Mouse (Mus musculus) forebrain, embryonic 16.5 days (tissue): Measurements from ENCODE around the gene Dpm2. TPM values are rescaled to one million over a fixed set of nuclear protein-coding genes. Genes with fewer than 3 reads are reported as not detected.

Experiments used
- ATAC-seq: fragments of 200-750 bp; cut with Nextera tagmentation; 2 replicates; pipeline ENCODE4 v1.8.0; 2017; ENCODE audit warnings: mild to moderate bottlenecking, moderate library complexity
- H3K27ac ChIP-seq: fragments of 300-500 bp; sonication (generic); 2 replicates; pipeline ENCODE4 v1.5.1; 2014; ENCODE audit warnings: low read length, control low read depth
- H3K27me3 ChIP-seq: fragments of 300-500 bp; sonication (generic); replicated peaks from 2 replicates; pipeline ENCODE4 v1.6.1; 2014; ENCODE audit warnings: low read length; ENCODE audit not compliant: control insufficient read depth, insufficient read depth
- H3K36me3 ChIP-seq: fragments of 300-500 bp; sonication (generic); 2 replicates; pipeline ENCODE4 v1.6.1; 2014; ENCODE audit not compliant: control insufficient read depth, insufficient read depth
- H3K4me1 ChIP-seq: fragments of 300-500 bp; sonication (generic); replicated peaks from 2 replicates; pipeline ENCODE4 v1.6.1; 2014; ENCODE audit warnings: low read length; ENCODE audit not compliant: control insufficient read depth, insufficient read depth
- H3K4me2 ChIP-seq: fragments of 300-500 bp; sonication (generic); 2 replicates; pipeline ENCODE4 v1.6.1; 2014; ENCODE audit warnings: mild to moderate bottlenecking, low read length, control low read depth
- H3K4me3 ChIP-seq: fragments of 300-500 bp; sonication (generic); replicated peaks from 2 replicates; pipeline ENCODE4 v1.5.1; 2014; ENCODE audit warnings: mild to moderate bottlenecking, low read length, control low read depth
- H3K9ac ChIP-seq: fragments of 300-500 bp; sonication (generic); replicated peaks from 2 replicates; pipeline ENCODE4 v1.6.1; 2014; ENCODE audit warnings: low read depth, low read length, control low read depth
- H3K9me3 ChIP-seq: fragments of 300-500 bp; sonication (generic); 2 replicates; pipeline ENCODE4 v1.6.1; 2016; ENCODE audit warnings: low read length; ENCODE audit not compliant: control insufficient read depth
- WGBS: fragments of 180-500 bp; shearing (Covaris S2); extraction: QIAGEN DNeasy Blood & Tissue Kit; methylation state at CpG from one replicate; pipeline ENCODE4 v1.1.7; 2014; 5-methylcytosine and 5-hydroxymethylcytosine counted together
- polyA plus RNA-seq: library from polyadenylated mRNA; unstranded; fragments of >200 nt; fragmentation: Nextera tagmentation; extraction: Ambion mirVana; gene quantifications from 2 replicates; pipeline ENCODE4 v1.2.1, GENCODE M21; 2015

The Dpm2 gene
- polyA plus RNA-seq, 1 experiment from 2014 or later: 141 TPM

DNA sequence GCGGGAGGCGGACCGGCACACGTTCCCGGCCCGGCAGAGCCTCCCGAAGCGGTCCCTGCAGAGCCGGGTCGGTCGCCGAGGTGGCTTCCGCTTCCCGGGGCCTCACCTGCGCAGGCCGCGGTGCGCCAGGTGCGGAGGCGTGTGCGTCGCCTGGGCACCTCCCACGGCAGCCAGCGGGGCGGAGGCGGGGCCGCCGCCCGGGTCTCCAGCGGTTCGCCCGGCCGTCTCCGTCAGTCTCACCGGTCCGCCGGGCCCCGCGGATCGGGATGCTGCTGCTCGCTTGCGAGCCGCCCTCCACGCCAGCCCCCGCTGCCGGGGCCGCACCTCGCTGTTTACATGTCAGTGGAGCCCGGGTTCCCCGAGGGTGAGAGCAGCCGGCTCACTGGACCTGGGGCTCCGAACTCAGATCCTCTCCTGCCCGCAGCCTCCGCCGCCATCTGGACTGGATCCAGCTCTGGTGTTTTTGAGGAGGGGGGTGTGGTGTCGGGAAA, 35.1 kb upstream of the Dpm2 start:
- Histone ChIP-seq H3K36me3 (no peaks in the 10 kb centered on the region), H3K27me3 (no peaks in the 10 kb centered on the region), H3K27ac (peak overlapping the region; percentile 88), H3K4me3 (peak overlapping the region; percentile 87), H3K4me2 (peak overlapping the region; percentile 79), H3K4me1 (peaks cover 46% of the 10 kb centered on the region), H3K9me3 (no peaks in the 10 kb centered on the region), H3K9ac (peak overlapping the region; percentile 90)
- WGBS: under 1% methylated on average over 56 of the region's 56 CpGs
- no peak for ATAC-seq

- peak overlapping the region; percentile 79 for H3K4me2 ChIP-seq
Observed at GRCm38 (mm10) chr2:32536086-32536633, 34.5 kb upstream of the Dpm2 start.

DNA sequence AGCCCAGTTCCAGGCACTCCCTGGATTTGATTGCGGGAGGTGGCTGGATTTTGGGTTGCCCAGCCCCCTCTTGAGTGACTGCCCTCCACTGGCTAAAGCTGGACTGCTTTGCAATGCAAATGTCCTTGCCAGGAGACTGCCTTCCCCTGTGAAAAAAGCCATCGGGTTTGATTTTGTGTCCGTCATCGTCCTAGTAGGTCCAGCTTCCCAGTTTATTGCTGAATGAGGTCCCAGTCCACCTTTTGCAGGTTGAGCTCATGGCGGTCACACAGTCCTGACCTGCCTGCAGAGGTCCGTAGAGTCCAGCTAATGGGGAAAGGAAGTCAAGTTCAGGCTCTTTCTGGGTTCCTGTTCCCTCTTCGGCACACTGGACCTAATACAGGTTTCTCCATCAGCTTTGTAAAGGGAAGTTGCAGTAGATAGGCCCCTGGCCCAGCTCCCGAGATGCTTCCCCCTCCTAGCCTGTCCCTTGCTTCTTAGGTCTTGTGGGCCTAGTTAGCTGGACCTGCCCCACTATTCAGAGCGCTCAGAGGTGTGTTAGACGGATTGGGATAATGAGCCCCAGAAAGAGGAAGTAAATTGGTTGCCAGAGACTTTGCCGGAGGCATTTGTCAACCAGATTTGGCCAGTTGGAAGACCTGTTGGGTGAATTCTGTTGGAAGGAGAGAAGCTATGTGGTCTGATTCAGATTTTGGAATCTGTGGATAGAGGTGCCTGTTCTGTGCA, 33.9 kb upstream of the Dpm2 start:
- Histone ChIP-seq H3K9me3 (no peaks in the 10 kb centered on the region), H3K4me3 (peak overlapping the region; percentile 87), H3K36me3 (no peaks in the 10 kb centered on the region), H3K4me2 (peak overlapping the region; percentile 79), H3K27ac (no peak overlapping the region; the same call in 1 of the 2 replicates), H3K4me1 (peaks cover 46% of the 10 kb centered on the region), H3K27me3 (no peaks in the 10 kb centered on the region), H3K9ac (peak overlapping the region; percentile 90)
- WGBS: 3% methylated on average over 11 of the region's 11 CpGs
- ATAC-seq: no peak

More at GRCm38 (mm10) chr2:32536086-32536633, 34.5 kb upstream of the Dpm2 start:
- H3K27ac ChIP-seq: peak overlapping the region; percentile 88; the same call in 1 of the 2 replicates
- H3K4me1 ChIP-seq: peaks cover 46% of the 10 kb centered on the region
- H3K9ac ChIP-seq: peak overlapping the region; percentile 90
- no peak for ATAC-seq
- H3K36me3 ChIP-seq: no peaks in the 10 kb centered on the region
- no peaks in the 10 kb centered on the region for H3K27me3 ChIP-seq
- peak overlapping the region; percentile 87 for H3K4me3 ChIP-seq
- WGBS: under 1% methylated on average over 14 of the region's 14 CpGs
- H3K9me3 ChIP-seq: no peaks in the 10 kb centered on the region

- Histone ChIP-seq H3K4me1 (peaks cover 46% of the 10 kb centered on the region), H3K9ac (peak overlapping the region; percentile 90), H3K27ac (no peak overlapping the region), H3K4me2 (peak overlapping the region; percentile 79), H3K36me3 (no peaks in the 10 kb centered on the region), H3K9me3 (no peaks in the 10 kb centered on the region), H3K4me3 (peak overlapping the region; percentile 87), H3K27me3 (no peaks in the 10 kb centered on the region)
- ATAC-seq: no peak
- 15% methylated on average over 9 of the region's 9 CpGs for WGBS
Observed at GRCm38 (mm10) chr2:32537360-32537905, 33.2 kb upstream of the Dpm2 start.

DNA sequence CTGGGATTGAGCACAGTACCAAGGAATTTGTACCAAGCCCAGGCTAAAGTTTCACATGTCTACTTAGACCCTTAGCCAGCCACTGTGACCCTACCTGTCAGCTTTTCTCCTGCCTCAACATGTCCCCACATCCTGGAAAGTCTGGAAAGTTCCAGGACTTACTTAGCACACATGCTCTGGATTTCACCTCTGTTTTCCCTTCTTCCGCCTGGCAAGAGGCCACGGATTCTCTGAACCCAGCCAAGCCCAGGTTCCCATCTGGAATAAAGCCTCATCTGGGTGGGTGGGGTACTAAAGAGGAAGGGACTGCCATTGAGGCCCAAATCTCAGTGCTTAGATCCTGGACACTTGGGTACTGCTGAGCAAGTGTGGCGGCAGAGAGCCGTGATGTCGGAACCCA, 32.7 kb upstream of the Dpm2 start:
- Histone ChIP-seq H3K4me1 (peaks cover 49% of the 10 kb centered on the region), H3K27ac (no peak overlapping the region), H3K4me2 (peak overlapping the region; percentile 79), H3K36me3 (no peaks in the 10 kb centered on the region), H3K9me3 (no peaks in the 10 kb centered on the region), H3K9ac (no peak overlapping the region; the same call in 1 of the 2 replicates), H3K27me3 (no peaks in the 10 kb centered on the region), H3K4me3 (no peak overlapping the region)
- 78% methylated on average over 5 of the region's 5 CpGs for WGBS
- ATAC-seq: no peak

GRCm38 (mm10) chr2:32538461-32538860, 32.2 kb upstream of the Dpm2 start:
- H3K4me3 ChIP-seq: no peak overlapping the region
- H3K9me3 ChIP-seq: no peaks in the 10 kb centered on the region
- H3K27me3 ChIP-seq: no peaks in the 10 kb centered on the region
- no peaks in the 10 kb centered on the region for H3K36me3 ChIP-seq
- ATAC-seq: no peak
- peaks cover 52% of the 10 kb centered on the region for H3K4me1 ChIP-seq
- no peak overlapping the region for H3K4me2 ChIP-seq
- no peak overlapping the region for H3K9ac ChIP-seq
- no peak overlapping the region for H3K27ac ChIP-seq
- 59% methylated on average over 4 of the region's 4 CpGs for WGBS

GRCm38 (mm10) chr2:32539452-32539981, 31.1 kb upstream of the Dpm2 start:
- Histone ChIP-seq H3K9me3 (no peaks in the 10 kb centered on the region), H3K4me3 (no peak overlapping the region), H3K4me1 (peaks cover 47% of the 10 kb centered on the region), H3K9ac (no peak overlapping the region), H3K27ac (no peak overlapping the region), H3K4me2 (no peak overlapping the region), H3K36me3 (no peaks in the 10 kb centered on the region), H3K27me3 (no peaks in the 10 kb centered on the region)
- WGBS: 74% methylated on average over 14 of the region's 14 CpGs
- no peak for ATAC-seq

DNA sequence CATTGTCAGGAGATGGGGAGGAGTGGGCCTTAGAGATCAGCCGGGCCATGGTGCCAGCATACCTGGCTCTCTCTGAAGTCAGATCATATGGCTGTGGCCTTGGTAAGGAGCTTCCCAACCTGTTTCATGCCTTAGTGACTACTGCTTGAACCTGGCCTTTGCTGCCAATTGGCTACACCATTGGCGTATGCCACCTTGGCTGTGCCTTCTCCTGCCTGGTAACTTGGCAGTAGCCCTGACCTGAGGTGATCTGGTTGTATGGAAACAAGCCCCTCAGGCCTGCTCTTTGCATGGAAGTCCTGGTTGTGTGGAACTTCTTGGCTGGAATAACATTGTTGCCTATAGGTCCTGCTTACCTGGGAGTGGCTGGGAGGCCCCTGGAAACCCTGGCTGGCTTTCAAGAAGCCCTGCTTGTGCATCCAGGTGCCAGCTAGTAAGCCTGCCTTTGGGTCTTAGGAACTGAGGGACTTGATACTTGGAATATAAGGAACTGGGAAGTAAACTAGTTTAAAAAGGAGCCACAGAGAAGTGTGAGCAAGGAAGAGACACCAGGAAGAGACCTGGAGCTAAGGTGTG, 29.2 kb upstream of the Dpm2 start:
- no peaks in the 10 kb centered on the region for H3K27me3 ChIP-seq
- WGBS: 94% methylated on average over 2 of the region's 2 CpGs
- H3K9me3 ChIP-seq: no peaks in the 10 kb centered on the region
- peaks cover 39% of the 10 kb centered on the region for H3K4me1 ChIP-seq
- H3K4me3 ChIP-seq: no peak overlapping the region
- ATAC-seq: no peak
- H3K4me2 ChIP-seq: no peak overlapping the region
- no peak overlapping the region for H3K9ac ChIP-seq
- no peak overlapping the region for H3K27ac ChIP-seq
- H3K36me3 ChIP-seq: no peaks in the 10 kb centered on the region

GRCm38 (mm10) chr2:32541986-32542573, 28.6 kb upstream of the Dpm2 start:
- Histone ChIP-seq H3K4me2 (no peak overlapping the region), H3K4me3 (no peak overlapping the region), H3K4me1 (peaks cover 33% of the 10 kb centered on the region), H3K9me3 (no peaks in the 10 kb centered on the region), H3K27ac (no peak overlapping the region), H3K36me3 (no peaks in the 10 kb centered on the region), H3K9ac (no peak overlapping the region), H3K27me3 (no peaks in the 10 kb centered on the region)
- ATAC-seq: no peak
- WGBS: 94% methylated on average over 4 of the region's 4 CpGs
